Mouse (Mus musculus) ES-CJ7 (cell line): ENCODE measurements at regions not wholly inside any gene's neighbourhood (a gene's known extent, or its start where the extent isn't known, plus 50 kb on each side); places are given as distances from the start of the nearest gene placed in this dataset.
A peak's percentile ranks its signal among the peaks of the same experiment; 100 is the strongest.

ENCODE experiments used
- DNase-seq: peaks from one replicate; pipeline ENCODE4 v3.0.0; 2011; ENCODE audit warnings: low read depth, low spot score

GRCm38 (mm10) chr15:46945423-46945822 lies 6811.3 kb downstream of the 9330182O14Rik start:
- DNase-seq, result no peak

GRCm38 (mm10) chr15:46990201-46990600 lies 6856.0 kb downstream of the 9330182O14Rik start:
- DNase-seq, result peak; percentile 29

GRCm38 (mm10) chr15:46997106-46997505 lies 6862.9 kb downstream of the 9330182O14Rik start:
- no peak for DNase-seq
